Mouse (Mus musculus) adrenal gland, adult 2 months (tissue): ENCODE data around the gene Lemd1. TPM values are rescaled to one million over a fixed set of nuclear protein-coding genes. Genes with fewer than 3 reads are reported as not detected.
"Not testable (repeated sequence)": the region's sequence is repeated elsewhere in the genome, so short reads cannot be mapped to it uniquely, and the experiment has no call there.

Source experiments
- DNase-seq: peaks from one replicate; pipeline ENCODE4 v3.0.0; 2021
- polyA plus RNA-seq: library from polyadenylated mRNA; depleted of rRNA; stranded (reverse); fragments of >200 nt; gene quantifications from 2 replicates; pipeline ENCODE4 v1.2.3, GENCODE M21; 2012
- total RNA-seq, 2 experiments: library from RNA; stranded (reverse); gene quantifications; 2 replicates each; pipeline ENCODE4 v1.2.3; 2021

Lemd1 gene
- total and polyA plus RNA-seq, 3 experiments, result 0.20 to 0.41 TPM; not detected in 1

- no peak for DNase-seq
These were observed 54.9 kb downstream of the Lemd1 start for GRCm38 (mm10) chr1:132246137-132246536.

DNA sequence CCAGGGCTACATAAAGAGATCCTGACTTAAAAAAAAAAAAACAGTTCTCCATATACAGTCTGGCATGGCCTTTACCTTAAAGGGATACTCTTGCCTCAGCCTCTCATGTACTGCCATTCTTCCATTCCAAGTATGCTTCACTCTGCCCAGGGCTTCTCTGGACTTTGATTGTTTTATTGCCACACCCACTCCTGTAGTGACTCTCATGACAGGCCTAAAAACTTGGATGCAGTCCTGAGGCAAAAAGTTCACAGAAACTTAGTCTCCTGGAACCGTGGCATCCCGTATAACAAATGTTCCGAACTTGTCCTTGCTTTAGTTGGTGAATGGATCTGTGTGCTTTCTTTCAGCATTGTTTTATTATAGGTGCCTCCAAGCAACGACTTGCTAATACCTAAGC lies 55.4 kb downstream of the Lemd1 start:
- DNase-seq, result no peak

- DNase-seq, result no peak
These were observed 63.2 kb downstream of the Lemd1 start for GRCm38 (mm10) chr1:132254467-132254866.

DNA sequence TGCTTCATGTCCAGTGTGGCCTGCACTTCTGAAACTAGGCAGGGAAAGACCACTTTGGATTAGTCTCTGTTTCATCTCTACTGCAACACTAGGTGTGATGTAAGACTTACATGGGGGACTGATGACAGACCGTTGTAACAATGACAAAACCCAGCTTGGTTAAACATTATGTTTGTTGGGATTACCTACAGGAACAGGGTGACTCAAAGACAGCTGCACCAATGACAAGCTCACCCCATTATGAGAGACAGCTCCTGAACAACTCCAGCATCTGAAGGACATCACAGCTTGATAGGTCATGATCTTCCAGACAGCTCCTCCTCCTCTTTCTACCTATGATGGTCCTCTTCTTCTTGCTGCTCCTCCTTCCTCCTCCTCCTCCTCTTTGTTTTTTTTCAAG lies 69.1 kb downstream of the Lemd1 start:
- DNase-seq, result no peak

GRCm38 (mm10) chr1:132261058-132261457 lies 69.8 kb downstream of the Lemd1 start:
- DNase-seq, result no peak

- no peak for DNase-seq
These were observed 72.4 kb downstream of the Lemd1 start for GRCm38 (mm10) chr1:132263618-132264017.

GRCm38 (mm10) chr1:132264577-132264976 lies 73.3 kb downstream of the Lemd1 start:
- peak; percentile 42 for DNase-seq

- DNase-seq, result no peak
These were observed 74.1 kb downstream of the Lemd1 start for GRCm38 (mm10) chr1:132265211-132265859.

DNA sequence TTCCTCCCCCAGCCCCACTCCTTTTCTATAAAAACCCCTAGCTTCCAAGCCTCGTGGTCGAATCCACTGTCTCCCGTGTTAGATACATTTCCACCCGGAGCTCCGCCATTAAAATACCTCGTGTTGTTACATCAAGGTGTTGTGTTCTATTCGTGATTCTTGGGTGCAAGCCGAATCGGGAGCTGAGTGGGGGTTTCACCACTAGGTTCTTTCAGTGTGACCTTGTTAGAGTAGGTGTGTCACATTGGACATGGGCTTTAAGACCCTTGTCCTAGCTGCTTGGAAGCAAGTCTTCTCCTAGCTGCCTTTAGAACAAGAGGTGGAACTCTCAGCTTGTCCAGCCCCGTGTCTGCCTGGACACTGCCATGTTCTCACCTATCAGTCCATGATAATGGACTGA lies 74.7 kb downstream of the Lemd1 start:
- no peak for DNase-seq

GRCm38 (mm10) chr1:132266791-132267557 lies 75.7 kb downstream of the Lemd1 start:
- peak; percentile 41 for DNase-seq

- peak; percentile 56 for DNase-seq
These were observed 76.7 kb downstream of the Lemd1 start for GRCm38 (mm10) chr1:132267959-132268358.

GRCm38 (mm10) chr1:132268418-132269060 lies 77.3 kb downstream of the Lemd1 start:
- DNase-seq, result no peak

- DNase-seq, result no peak
These were observed 80.0 kb downstream of the Lemd1 start for GRCm38 (mm10) chr1:132271237-132271636.

DNA sequence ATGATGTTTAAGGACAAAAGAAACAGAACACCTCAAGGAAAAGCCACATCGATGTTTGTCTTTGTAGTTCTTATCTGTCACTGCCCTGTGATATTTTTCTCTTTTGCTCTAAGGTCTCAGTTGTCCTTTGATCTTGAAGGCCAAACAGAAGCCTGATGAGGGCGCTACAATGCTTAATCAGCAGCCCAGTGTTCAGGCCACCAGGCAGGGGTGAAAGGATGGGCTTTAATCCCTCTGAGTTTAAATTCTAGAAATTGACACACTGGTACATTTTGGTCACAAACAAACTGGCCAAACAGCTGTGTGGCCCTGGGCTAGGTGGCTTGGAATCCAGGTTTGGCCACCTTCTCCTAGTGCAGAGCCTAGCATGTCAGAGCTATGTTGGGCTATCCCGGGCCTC lies 85.5 kb downstream of the Lemd1 start:
- DNase-seq, result no peak

DNA sequence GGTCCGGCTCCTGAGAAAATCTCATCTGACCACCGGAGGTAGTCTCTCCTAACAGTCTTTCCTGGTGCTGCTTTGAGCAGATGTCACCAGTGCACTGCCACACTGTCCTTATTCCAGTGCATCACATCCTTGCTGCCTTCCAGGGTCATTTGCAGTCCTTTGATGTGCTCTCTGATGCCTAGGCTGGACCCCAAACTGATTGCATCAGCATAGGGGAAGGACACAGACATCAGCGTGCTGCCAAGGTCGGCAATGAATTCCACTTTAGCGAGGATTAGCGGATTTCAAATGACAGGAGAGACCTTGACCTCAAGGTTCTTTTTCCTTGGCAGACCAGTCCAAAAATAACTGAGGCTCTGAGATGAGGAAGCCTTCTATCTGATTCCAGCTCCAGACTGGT lies 85.9 kb downstream of the Lemd1 start:
- DNase-seq, result peak; percentile 92

GRCm38 (mm10) chr1:132280636-132281035 lies 89.4 kb downstream of the Lemd1 start:
- DNase-seq, result not testable (repeated sequence)

GRCm38 (mm10) chr1:132281523-132282176 lies 90.4 kb downstream of the Lemd1 start:
- DNase-seq, result no peak

DNA sequence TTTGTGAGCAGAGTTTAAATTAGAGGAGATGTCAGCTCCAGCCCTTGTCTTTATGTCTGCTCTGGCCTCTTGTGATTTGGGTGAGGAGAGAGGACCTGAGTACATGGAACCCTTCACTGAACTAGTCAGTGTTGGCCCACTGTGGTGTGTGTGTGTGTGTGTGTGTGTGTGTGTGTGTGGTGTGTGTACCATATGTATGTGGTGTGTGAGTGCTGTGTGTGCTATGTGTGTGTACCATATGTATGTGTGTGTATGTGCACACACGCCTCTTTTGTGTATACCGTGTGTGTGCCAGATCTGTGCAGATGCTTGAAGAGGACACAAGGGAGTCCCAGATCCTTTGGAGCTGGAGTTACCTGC lies 90.9 kb downstream of the Lemd1 start:
- no peak for DNase-seq

DNA sequence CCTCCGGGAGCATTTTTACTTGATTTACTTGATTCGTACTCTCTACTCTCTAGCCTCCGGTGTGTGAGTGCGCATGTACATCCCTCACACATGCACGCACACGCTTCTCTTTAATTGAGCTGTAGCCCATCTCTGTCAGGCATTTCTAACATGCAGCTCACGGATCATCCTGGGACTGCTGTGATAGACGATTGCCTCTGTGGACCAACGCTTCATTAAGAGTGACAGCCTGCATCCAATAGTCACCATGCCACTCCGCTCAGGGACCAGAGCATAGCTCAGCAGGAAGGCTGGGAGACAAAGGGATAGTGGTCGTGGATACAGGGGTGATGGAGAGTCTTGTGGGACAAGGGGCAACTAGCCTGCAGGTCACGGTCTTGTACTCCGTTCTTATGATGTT lies 91.8 kb downstream of the Lemd1 start:
- no peak for DNase-seq

DNA sequence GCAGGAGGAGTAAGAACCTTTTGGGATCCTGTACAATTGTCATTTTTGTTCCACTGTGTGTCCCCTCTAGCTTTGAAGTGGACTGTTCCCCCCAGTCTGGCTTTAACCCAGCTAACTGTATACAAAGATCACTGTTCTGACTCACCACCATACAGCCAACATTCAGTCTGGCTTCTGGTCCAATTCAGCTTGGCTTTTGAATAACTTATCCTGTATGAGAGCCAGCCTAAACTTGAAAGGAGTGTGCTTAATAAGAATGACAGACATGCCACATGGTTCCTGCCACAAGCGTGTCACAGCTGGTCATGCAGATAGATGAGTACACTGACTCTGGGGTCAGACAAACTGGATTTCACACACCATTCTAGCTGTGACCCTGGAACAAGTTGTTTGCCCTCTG lies 95.5 kb downstream of the Lemd1 start:
- no peak for DNase-seq

GRCm38 (mm10) chr1:132287445-132287844 lies 96.2 kb downstream of the Lemd1 start:
- peak; percentile 80 for DNase-seq

GRCm38 (mm10) chr1:132287991-132288451 lies 96.8 kb downstream of the Lemd1 start:
- peak; percentile 77 for DNase-seq

DNA sequence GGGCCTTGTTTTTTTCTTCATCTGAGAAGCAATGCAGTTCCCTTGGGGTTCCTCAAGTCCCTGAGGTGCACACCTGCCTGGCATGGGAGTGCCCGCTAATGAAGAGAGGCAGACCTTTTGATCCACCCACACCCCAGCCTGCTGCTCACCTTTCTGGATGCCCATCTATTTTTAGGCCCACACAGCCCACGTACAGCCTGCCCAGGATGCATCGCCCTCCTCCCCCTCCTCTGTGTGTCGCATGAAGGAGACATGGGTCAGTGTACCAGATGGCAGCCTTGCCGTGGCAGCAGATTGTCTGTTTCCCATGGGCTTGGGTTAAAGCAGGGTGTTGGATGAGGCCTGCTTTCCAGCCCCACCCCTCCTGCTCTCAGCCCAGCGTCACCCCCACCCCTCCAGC lies 98.7 kb downstream of the Lemd1 start:
- no peak for DNase-seq
